Mouse (Mus musculus) heart, postnatal 0 days (tissue): Measurements from ENCODE around the gene Cbx1.

Experiments
- CTCF ChIP-seq: IDR thresholded peaks from 2 replicates; pipeline ENCODE4 v1.5.1; 2016; ENCODE audit warnings: antibody characterized with exemption, control low read depth, low read depth
- EP300 ChIP-seq: IDR thresholded peaks from 2 replicates; pipeline ENCODE4 v1.6.1; 2016; ENCODE audit warnings: antibody characterized with exemption, low read depth

DNA sequence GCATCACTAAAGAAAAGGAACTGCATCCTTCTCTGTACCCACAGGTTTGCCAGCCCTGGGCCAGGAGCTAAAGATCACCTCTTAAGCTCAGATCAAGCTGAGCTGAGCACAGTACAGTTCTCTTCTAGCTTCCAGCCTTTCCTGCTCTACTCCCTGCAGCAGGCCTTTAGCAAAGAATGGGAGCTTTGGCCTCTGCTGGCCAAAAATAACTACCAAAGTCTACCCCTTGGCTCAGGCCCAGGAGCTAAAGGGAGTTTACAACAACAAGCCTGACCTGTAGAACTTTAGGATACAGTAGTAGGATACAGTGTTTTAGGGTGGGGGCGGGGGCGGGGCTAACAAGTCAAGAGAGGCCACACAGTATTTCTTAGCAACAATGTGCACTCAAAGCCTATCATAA lies 37.6 kb downstream of the Cbx1 start:
- TF ChIP-seq CTCF (no peak), EP300 (no peak)
